Mouse (Mus musculus) midbrain, embryonic 16.5 days (tissue): ENCODE data around the gene Aagab. TPM values are rescaled to one million over a fixed set of nuclear protein-coding genes. Genes with fewer than 3 reads are reported as not detected.

Experiments
- ATAC-seq: fragments of 200-750 bp; cut with Nextera tagmentation; 2 replicates; pipeline ENCODE4 v1.8.0; 2017; ENCODE audit warnings: moderate TSS enrichment
- H3K27ac ChIP-seq: fragments of 300-500 bp; sonication (generic); 2 replicates; pipeline ENCODE4 v1.5.1; 2014; ENCODE audit warnings: mild to moderate bottlenecking, low read length, mixed read lengths
- H3K27me3 ChIP-seq: fragments of 300-500 bp; sonication (generic); 2 replicates; pipeline ENCODE4 v1.6.1; 2014; ENCODE audit warnings: low read depth, low read length, mixed read lengths; ENCODE audit not compliant: control insufficient read depth, insufficient read depth
- H3K36me3 ChIP-seq: fragments of 300-500 bp; sonication (generic); 2 replicates; pipeline ENCODE4 v1.6.1; 2014; ENCODE audit warnings: mild to moderate bottlenecking, low read length, moderate library complexity, mixed read lengths; ENCODE audit not compliant: control insufficient read depth, insufficient read depth
- H3K4me1 ChIP-seq: fragments of 300-500 bp; sonication (generic); 2 replicates; pipeline ENCODE4 v1.6.1; 2014; ENCODE audit warnings: mild to moderate bottlenecking, low read length, mixed read lengths; ENCODE audit not compliant: control insufficient read depth, insufficient read depth
- H3K4me2 ChIP-seq: fragments of 300-500 bp; sonication (generic); 2 replicates; pipeline ENCODE4 v1.6.1; 2014; ENCODE audit warnings: mild to moderate bottlenecking, low read length, mixed read lengths
- H3K4me3 ChIP-seq: fragments of 300-500 bp; sonication (generic); 2 replicates; pipeline ENCODE4 v1.5.1; 2014; ENCODE audit warnings: low read depth, mild to moderate bottlenecking, low read length, moderate library complexity, mixed read lengths
- H3K9ac ChIP-seq: fragments of 300-500 bp; sonication (generic); 2 replicates; pipeline ENCODE4 v1.6.1; 2014; ENCODE audit warnings: low read depth, low read length, mixed read lengths
- H3K9me3 ChIP-seq: fragments of 300-500 bp; sonication (generic); replicated peaks from 2 replicates; pipeline ENCODE4 v1.6.1; 2014; ENCODE audit warnings: mild to moderate bottlenecking, low read length, mixed read lengths; ENCODE audit not compliant: control insufficient read depth, poor library complexity, severe bottlenecking
- WGBS: fragments of 180-500 bp; shearing (Covaris S2); extraction: QIAGEN DNeasy Blood & Tissue Kit; methylation state at CpG from one replicate; pipeline ENCODE4 v1.1.7; 2014; 5-methylcytosine and 5-hydroxymethylcytosine counted together
- polyA plus RNA-seq: library from polyadenylated mRNA; unstranded; fragments of >200 nt; fragmentation: Nextera tagmentation; extraction: Ambion mirVana; gene quantifications from 2 replicates; pipeline ENCODE4 v1.2.1, GENCODE M21; 2015

Aagab gene
- polyA plus RNA-seq, 1 experiment from 2014 or later: 69.6 TPM

GRCm38 (mm10) chr9:63591661-63592256, 10.7 kb upstream of the Aagab start:
- H3K27me3 ChIP-seq: no peaks in the 10 kb centered on the region
- no peak overlapping the region for H3K27ac ChIP-seq
- H3K9ac ChIP-seq: no peak overlapping the region
- no peaks in the 10 kb centered on the region for H3K4me1 ChIP-seq
- H3K36me3 ChIP-seq: no peaks in the 10 kb centered on the region
- no peak overlapping the region for H3K4me3 ChIP-seq
- ATAC-seq: no peak
- H3K9me3 ChIP-seq: peaks cover 5% of the 10 kb centered on the region; the same call in 1 of the 2 replicates
- WGBS: 89% methylated on average over 8 of the region's 8 CpGs
- H3K4me2 ChIP-seq: no peak overlapping the region

DNA sequence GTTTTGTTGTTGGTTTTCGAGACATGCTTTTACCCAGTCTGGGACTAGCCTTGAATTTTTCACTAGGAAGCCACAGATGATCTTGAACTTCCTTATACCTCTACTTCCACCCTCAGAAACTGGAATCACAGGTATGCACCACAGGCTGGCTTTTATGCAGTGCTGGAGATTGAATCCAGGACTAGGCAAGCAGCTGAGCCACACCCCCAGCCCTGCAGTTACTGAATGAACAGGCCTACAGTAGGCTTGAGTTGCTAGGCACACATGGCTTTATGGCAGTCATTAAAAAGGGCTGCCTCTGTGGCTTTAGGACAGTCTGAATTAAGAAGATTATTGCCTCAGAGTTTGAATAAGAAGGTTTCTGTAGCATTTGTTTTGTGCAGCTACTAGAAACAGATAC, 7.4 kb upstream of the Aagab start:
- Histone ChIP-seq H3K4me2 (no peak overlapping the region), H3K4me1 (no peaks in the 10 kb centered on the region), H3K4me3 (no peak overlapping the region), H3K9ac (no peak overlapping the region), H3K27ac (no peak overlapping the region), H3K36me3 (no peaks in the 10 kb centered on the region), H3K9me3 (no peaks in the 10 kb centered on the region), H3K27me3 (no peaks in the 10 kb centered on the region)
- no peak for ATAC-seq
- 94% methylated on average over 1 of the region's 1 CpGs for WGBS

DNA sequence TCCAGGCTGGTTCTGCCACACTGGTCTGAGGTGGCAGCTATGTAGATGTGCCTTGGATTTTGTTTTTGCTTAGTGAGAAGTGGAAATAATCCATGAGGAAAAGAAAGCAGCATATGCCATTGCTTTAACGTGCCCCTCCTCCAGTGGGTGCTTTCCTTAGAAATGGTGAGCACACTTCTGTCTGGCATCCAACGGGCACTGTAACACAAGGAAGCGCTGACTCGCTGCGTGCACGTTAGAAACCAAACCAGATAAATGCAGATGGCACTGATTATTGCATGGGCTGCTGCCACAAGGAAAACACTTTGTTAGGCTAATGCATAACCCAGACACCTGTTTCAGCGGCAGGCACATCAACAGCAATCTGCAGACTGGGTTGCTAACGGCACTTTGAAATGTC, 6.8 kb upstream of the Aagab start:
- Histone ChIP-seq H3K4me3 (no peak overlapping the region), H3K36me3 (no peaks in the 10 kb centered on the region), H3K4me1 (no peaks in the 10 kb centered on the region), H3K4me2 (no peak overlapping the region), H3K27me3 (no peaks in the 10 kb centered on the region), H3K9ac (no peak overlapping the region), H3K27ac (no peak overlapping the region), H3K9me3 (no peaks in the 10 kb centered on the region)
- no peak for ATAC-seq
- 80% methylated on average over 8 of the region's 8 CpGs for WGBS

DNA sequence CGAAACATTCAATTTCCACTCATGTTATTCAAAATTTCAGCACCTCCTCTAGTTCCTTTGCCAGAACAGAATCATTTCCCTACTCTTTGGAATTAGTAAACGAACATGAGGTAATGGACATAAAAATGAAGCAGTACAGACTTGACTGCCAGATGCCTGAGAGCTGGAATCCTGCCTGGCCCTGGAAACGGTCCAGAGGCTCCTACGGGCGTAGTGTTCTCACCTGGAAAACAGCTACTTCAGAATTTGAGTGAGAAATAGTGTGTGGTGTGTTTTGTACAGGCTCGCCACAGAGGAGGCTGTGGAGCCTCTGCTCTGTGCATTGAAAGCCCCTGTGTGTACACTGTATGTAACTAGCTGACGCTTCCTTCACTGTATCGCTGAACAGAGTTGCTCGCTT, 5.8 kb upstream of the Aagab start:
- H3K27me3 ChIP-seq: no peaks in the 10 kb centered on the region
- no peak overlapping the region for H3K9ac ChIP-seq
- no peaks in the 10 kb centered on the region for H3K4me1 ChIP-seq
- H3K4me2 ChIP-seq: no peak overlapping the region
- no peak overlapping the region for H3K4me3 ChIP-seq
- 86% methylated on average over 9 of the region's 9 CpGs for WGBS
- no peak for ATAC-seq
- no peaks in the 10 kb centered on the region for H3K9me3 ChIP-seq
- H3K27ac ChIP-seq: no peak overlapping the region
- H3K36me3 ChIP-seq: no peaks in the 10 kb centered on the region

- H3K9me3 ChIP-seq: no peaks in the 10 kb centered on the region
- no peak overlapping the region for H3K27ac ChIP-seq
- H3K36me3 ChIP-seq: no peaks in the 10 kb centered on the region
- H3K4me2 ChIP-seq: peak overlapping the region; percentile 61
- H3K9ac ChIP-seq: peak overlapping the region; percentile 22; the same call in 1 of the 2 replicates
- 66% methylated on average over 6 of the region's 6 CpGs for WGBS
- H3K27me3 ChIP-seq: no peaks in the 10 kb centered on the region
- no peak for ATAC-seq
- no peak overlapping the region; the same call in 1 of the 2 replicates for H3K4me3 ChIP-seq
- peaks cover 11% of the 10 kb centered on the region for H3K4me1 ChIP-seq
These were observed 1.4 kb downstream of the Aagab start for GRCm38 (mm10) chr9:63603849-63604248.

- H3K36me3 ChIP-seq: no peaks in the 10 kb centered on the region
- WGBS: 80% methylated on average over 2 of the region's 2 CpGs
- ATAC-seq: no peak
- no peaks in the 10 kb centered on the region for H3K27me3 ChIP-seq
- H3K4me3 ChIP-seq: no peak overlapping the region
- H3K9ac ChIP-seq: no peak overlapping the region
- no peak overlapping the region for H3K27ac ChIP-seq
- no peak overlapping the region for H3K4me2 ChIP-seq
- peaks cover 11% of the 10 kb centered on the region for H3K4me1 ChIP-seq
- H3K9me3 ChIP-seq: no peaks in the 10 kb centered on the region
These were observed 4.1 kb downstream of the Aagab start for GRCm38 (mm10) chr9:63606594-63606993.

DNA sequence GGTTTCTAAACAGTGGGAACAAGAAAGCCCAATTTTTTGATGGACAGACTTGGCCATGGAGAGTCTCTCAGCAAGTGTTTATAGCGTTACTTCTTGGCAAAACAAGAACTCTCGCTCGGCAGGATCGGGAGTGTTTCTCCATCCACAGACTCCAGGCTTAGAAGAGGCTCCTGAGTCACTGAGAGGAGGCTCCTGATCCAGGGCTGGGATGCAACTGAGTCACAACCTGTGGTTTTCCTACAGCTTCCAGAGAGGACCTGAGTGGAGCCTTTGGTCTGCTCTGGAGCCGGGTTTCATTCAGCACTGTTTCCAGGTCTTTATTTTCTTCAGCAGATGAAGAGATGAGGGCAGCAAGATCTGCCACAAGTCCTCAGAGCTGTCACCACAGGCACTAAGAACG, 5.5 kb downstream of the Aagab start:
- Histone ChIP-seq H3K27me3 (no peaks in the 10 kb centered on the region), H3K4me1 (peaks cover 18% of the 10 kb centered on the region), H3K9me3 (no peaks in the 10 kb centered on the region), H3K4me2 (no peak overlapping the region), H3K4me3 (no peak overlapping the region), H3K36me3 (no peaks in the 10 kb centered on the region), H3K27ac (no peak overlapping the region), H3K9ac (no peak overlapping the region)
- 79% methylated on average over 6 of the region's 6 CpGs for WGBS
- no peak for ATAC-seq

- Histone ChIP-seq H3K4me3 (no peak overlapping the region), H3K27ac (no peak overlapping the region), H3K27me3 (no peaks in the 10 kb centered on the region), H3K9me3 (no peaks in the 10 kb centered on the region), H3K4me2 (no peak overlapping the region), H3K36me3 (no peaks in the 10 kb centered on the region), H3K4me1 (peaks cover 12% of the 10 kb centered on the region; the same call in 1 of the 2 replicates), H3K9ac (no peak overlapping the region)
- WGBS: 63% methylated on average over 8 of the region's 8 CpGs
- ATAC-seq: no peak
These were observed 6.8 kb downstream of the Aagab start for GRCm38 (mm10) chr9:63609246-63609645.

GRCm38 (mm10) chr9:63609776-63610175, 7.3 kb downstream of the Aagab start:
- Histone ChIP-seq H3K27me3 (no peaks in the 10 kb centered on the region), H3K9ac (no peak overlapping the region), H3K36me3 (no peaks in the 10 kb centered on the region), H3K4me3 (no peak overlapping the region), H3K4me1 (peaks cover 12% of the 10 kb centered on the region; the same call in 1 of the 2 replicates), H3K27ac (no peak overlapping the region), H3K9me3 (no peaks in the 10 kb centered on the region), H3K4me2 (no peak overlapping the region)
- no peak for ATAC-seq
- 100% methylated on average over 2 of the region's 2 CpGs for WGBS
